Mouse (Mus musculus) G1E (cell line): ENCODE measurements around the gene Trpv4.

Experiments
- CTCF ChIP-seq: IDR thresholded peaks from 2 replicates; pipeline ENCODE4 v1.5.1; 2012; ENCODE audit warnings: low read depth, low read length, inconsistent platforms, mixed read lengths
- GATA1 ChIP-seq: IDR thresholded peaks from 2 replicates; pipeline ENCODE4 v1.6.1; 2012; ENCODE audit warnings: borderline replicate concordance, low read length, inconsistent platforms, mixed read lengths
- POLR2AphosphoS5 ChIP-seq: IDR thresholded peaks from 2 replicates; pipeline ENCODE4 v1.6.1; 2012; ENCODE audit warnings: low read depth, low read length, inconsistent platforms; ENCODE audit not compliant: insufficient replicate concordance
- TAL1 ChIP-seq: conservative IDR thresholded peaks from 2 replicates; pipeline ENCODE4 v1.6.1; 2012; ENCODE audit warnings: low read depth, low read length, inconsistent platforms, mixed read lengths

- no peak for TF ChIP-seq CTCF
- no peak for TF ChIP-seq TAL1
- no peak for TF ChIP-seq POLR2AphosphoS5
- no peak for TF ChIP-seq GATA1
Measured at GRCm38 (mm10) chr5:114655721-114656120, 2.5 kb downstream of the Trpv4 start.
